Mouse (Mus musculus) intestine, embryonic 14.5 days (tissue): ENCODE measurements around the gene Prrt3. TPM values are rescaled to one million over a fixed set of nuclear protein-coding genes. Genes with fewer than 3 reads are reported as not detected.

Experiments
- ATAC-seq: fragments of 200-750 bp; cut with Nextera tagmentation; replicated peaks from 2 replicates; pipeline ENCODE4 v1.8.0; 2017; ENCODE audit warnings: low read depth, moderate number of reproducible peaks, moderate TSS enrichment, moderate library complexity; ENCODE audit not compliant: low FRiP score, low TSS enrichment
- DNase-seq: peaks from one replicate; pipeline ENCODE4 v3.0.0-alpha.2; 2018; ENCODE audit warnings: low spot score
- H3K27ac ChIP-seq: fragments of 300-500 bp; sonication (generic); 2 replicates; pipeline ENCODE4 v1.5.1; 2014; ENCODE audit warnings: low read depth, mild to moderate bottlenecking, control low read depth
- H3K27me3 ChIP-seq: fragments of 300-500 bp; sonication (generic); replicated peaks from 2 replicates; pipeline ENCODE4 v1.6.1; 2014; ENCODE audit warnings: low read length, control low read depth; ENCODE audit not compliant: control insufficient read depth, insufficient read depth
- H3K36me3 ChIP-seq: fragments of 300-500 bp; sonication (generic); 2 replicates; pipeline ENCODE4 v1.6.1; 2014; ENCODE audit warnings: low read length, control low read depth; ENCODE audit not compliant: control insufficient read depth, insufficient read depth
- H3K4me1 ChIP-seq: fragments of 300-500 bp; sonication (generic); replicated peaks from 2 replicates; pipeline ENCODE4 v1.6.1; 2014; ENCODE audit warnings: low read length, control low read depth, mixed read lengths; ENCODE audit not compliant: control insufficient read depth, insufficient read depth
- H3K4me2 ChIP-seq: fragments of 300-500 bp; sonication (generic); 2 replicates; pipeline ENCODE4 v1.6.1; 2014; ENCODE audit warnings: low read length
- H3K4me3 ChIP-seq: fragments of 300-500 bp; sonication (generic); 2 replicates; pipeline ENCODE4 v1.5.1; 2014; ENCODE audit warnings: low read depth, low read length, control low read depth, mixed read lengths
- H3K9ac ChIP-seq: fragments of 300-500 bp; sonication (generic); 2 replicates; pipeline ENCODE4 v1.6.1; 2014; ENCODE audit warnings: mild to moderate bottlenecking, low read length
- H3K9me3 ChIP-seq: fragments of 300-500 bp; sonication (generic); 2 replicates; pipeline ENCODE4 v1.6.1; 2016; ENCODE audit warnings: low read length, control low read depth; ENCODE audit not compliant: control insufficient read depth
- WGBS: fragments of 180-500 bp; shearing (Covaris S2); extraction: QIAGEN DNeasy Blood & Tissue Kit; methylation state at CpG from one replicate; pipeline ENCODE4 v1.1.7; 2014; 5-methylcytosine and 5-hydroxymethylcytosine counted together
- polyA plus RNA-seq: library from polyadenylated mRNA; unstranded; fragments of >200 nt; fragmentation: Nextera tagmentation; extraction: Ambion mirVana; gene quantifications from 2 replicates; pipeline ENCODE4 v1.2.1, GENCODE M21; 2014

The Prrt3 gene
- polyA plus RNA-seq, 1 experiment from 2014 or later: 0.32 TPM

DNA sequence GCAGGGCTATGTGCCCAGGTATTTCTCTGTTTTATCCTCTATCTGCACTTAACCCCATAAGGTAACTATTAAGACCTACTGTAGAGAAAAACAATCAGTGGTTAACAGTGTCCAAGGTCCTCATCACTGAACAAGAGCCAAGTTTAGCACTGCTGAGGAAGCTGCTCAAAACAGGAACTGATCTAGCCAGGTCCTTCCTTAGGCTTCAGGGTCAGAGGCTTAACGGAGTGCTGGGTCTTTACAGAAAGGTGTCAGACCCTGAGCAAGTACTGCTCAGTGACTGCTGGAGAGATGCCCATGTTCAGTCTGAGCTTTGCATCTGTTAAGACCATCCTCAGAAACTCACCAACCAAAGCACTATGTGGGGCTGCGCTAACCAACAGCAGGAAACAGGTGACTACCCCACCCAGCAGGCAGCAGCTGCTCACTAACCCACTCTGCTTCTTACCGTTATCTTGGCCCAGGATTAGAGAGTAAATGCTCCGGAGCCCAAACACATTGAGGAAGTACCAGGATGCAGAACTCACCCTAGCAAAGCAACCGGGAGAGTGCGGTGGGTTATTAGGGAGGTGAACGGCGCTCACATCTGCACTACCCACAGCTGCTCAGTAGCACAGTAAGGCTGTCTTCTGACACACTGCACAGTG lies 15.8 kb upstream of the Prrt3 start:
- WGBS: 95% methylated on average over 8 of the region's 8 CpGs
- Histone ChIP-seq H3K9me3 (no peaks in the 10 kb centered on the region), H3K4me2 (no peak overlapping the region), H3K9ac (no peak overlapping the region), H3K27ac (no peak overlapping the region), H3K36me3 (peaks cover 88% of the 10 kb centered on the region), H3K4me1 (no peaks in the 10 kb centered on the region), H3K27me3 (no peaks in the 10 kb centered on the region), H3K4me3 (no peak overlapping the region)
- ATAC-seq (no peak), DNase-seq (no peak)

DNA sequence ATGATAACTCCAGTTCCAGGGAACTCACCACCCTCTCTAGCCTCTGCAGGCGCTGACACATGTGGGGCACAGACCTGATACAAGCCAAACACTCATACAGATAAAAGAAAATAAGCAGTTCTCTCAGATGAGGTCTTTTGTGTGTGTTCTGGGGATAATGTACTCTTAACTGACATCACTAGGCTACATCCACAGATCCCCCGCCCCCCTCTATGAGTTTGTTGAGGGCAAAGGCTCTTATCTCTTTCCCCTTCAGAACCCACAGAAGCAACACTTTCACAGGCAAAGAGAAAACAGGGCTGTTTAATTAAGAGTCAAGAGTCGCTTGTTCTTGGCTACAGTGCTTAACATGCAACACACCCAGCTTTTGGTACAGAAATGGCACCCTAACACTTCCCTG lies 12.9 kb upstream of the Prrt3 start:
- Histone ChIP-seq H3K9ac (no peak overlapping the region), H3K9me3 (no peaks in the 10 kb centered on the region), H3K4me2 (no peak overlapping the region), H3K27me3 (no peaks in the 10 kb centered on the region), H3K27ac (no peak overlapping the region), H3K36me3 (peaks cover 59% of the 10 kb centered on the region), H3K4me3 (no peak overlapping the region), H3K4me1 (no peaks in the 10 kb centered on the region)
- ATAC-seq (no peak), DNase-seq (no peak)
- WGBS: 95% methylated on average over 3 of the region's 3 CpGs

DNA sequence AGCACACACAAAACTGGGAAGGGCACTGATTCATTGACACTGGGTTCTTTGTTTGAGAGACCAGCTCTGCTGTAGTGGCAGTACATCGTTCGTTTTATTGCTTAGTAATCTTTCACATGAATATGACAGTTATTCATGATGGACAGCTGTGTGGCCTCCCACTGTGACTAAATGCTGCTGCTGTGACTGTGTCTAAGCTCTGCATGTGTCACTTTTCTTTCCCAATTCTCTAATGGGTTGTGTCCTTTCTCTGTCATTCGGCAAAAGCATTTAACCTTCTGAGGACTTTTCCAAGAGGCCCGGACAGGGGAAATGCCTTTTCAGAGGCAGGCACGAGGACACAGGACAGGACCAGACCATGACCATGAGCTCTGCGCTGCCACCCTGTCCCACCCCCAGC lies 12.2 kb upstream of the Prrt3 start:
- Histone ChIP-seq H3K4me1 (no peaks in the 10 kb centered on the region), H3K27me3 (no peaks in the 10 kb centered on the region), H3K4me3 (no peak overlapping the region), H3K27ac (no peak overlapping the region), H3K9ac (no peak overlapping the region), H3K9me3 (no peaks in the 10 kb centered on the region), H3K4me2 (no peak overlapping the region), H3K36me3 (peaks cover 53% of the 10 kb centered on the region)
- DNase-seq: no peak
- ATAC-seq: no peak
- WGBS: 87% methylated on average over 6 of the region's 6 CpGs

DNA sequence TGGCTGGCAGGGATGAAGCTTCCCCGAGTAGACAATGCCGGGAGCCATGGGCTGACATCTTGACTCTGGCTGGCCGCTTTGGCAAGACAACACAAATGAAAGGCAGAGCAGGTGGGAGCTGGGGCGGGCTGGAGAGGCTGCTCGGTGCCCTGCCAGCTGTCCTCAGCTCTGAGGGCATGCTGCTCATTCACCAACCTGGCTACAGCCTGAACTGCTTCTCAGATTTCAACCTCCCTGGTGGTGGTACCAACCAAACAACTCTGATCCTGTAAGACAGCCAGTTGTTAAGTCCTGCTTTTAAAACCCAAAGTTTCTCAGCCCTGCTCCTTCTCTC lies 7.2 kb upstream of the Prrt3 start:
- Histone ChIP-seq H3K36me3 (peaks cover 2% of the 10 kb centered on the region), H3K4me2 (no peak overlapping the region), H3K27me3 (no peaks in the 10 kb centered on the region), H3K4me3 (no peak overlapping the region), H3K9me3 (no peaks in the 10 kb centered on the region), H3K27ac (no peak overlapping the region), H3K9ac (no peak overlapping the region), H3K4me1 (no peaks in the 10 kb centered on the region)
- ATAC-seq (no peak), DNase-seq (no peak)
- 57% methylated on average over 5 of the region's 5 CpGs for WGBS

DNA sequence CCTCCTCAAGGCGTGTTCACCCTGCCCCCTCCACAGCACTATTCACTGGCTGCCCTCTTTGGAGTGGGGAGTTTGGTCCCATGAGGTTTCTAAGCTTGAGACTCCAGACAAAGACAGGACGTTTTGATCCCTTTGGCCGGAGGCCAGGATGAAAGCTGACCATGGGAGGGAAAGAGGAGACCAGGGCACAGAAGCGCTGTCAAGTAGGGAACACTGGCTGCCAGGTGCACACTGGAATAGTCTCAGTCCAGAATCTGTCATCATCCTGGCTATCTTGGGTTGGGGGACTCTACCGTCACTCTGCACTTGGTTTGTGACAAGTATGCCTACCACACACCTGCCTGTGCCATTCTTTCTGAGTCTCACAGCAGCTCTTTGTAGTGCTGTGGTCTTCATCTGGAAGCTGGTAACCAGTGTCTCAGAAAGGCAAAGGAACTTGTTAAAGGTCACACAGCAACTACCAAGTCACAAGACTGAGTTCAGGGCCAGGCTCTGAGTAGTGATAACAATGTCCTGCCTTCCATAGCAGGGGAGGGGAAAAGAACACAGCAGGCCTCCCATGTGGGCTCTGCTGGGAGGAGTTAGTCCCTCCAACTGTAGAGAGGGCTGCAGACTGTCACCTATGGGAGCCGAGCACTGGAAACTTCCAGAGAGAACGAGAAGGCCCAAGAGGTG lies 6.7 kb upstream of the Prrt3 start:
- Histone ChIP-seq H3K27ac (no peak overlapping the region), H3K9ac (no peak overlapping the region), H3K36me3 (no peaks in the 10 kb centered on the region), H3K27me3 (no peaks in the 10 kb centered on the region), H3K4me1 (no peaks in the 10 kb centered on the region), H3K9me3 (no peaks in the 10 kb centered on the region), H3K4me2 (no peak overlapping the region), H3K4me3 (no peak overlapping the region)
- WGBS: 68% methylated on average over 7 of the region's 7 CpGs
- DNase-seq (no peak), ATAC-seq (no peak)

DNA sequence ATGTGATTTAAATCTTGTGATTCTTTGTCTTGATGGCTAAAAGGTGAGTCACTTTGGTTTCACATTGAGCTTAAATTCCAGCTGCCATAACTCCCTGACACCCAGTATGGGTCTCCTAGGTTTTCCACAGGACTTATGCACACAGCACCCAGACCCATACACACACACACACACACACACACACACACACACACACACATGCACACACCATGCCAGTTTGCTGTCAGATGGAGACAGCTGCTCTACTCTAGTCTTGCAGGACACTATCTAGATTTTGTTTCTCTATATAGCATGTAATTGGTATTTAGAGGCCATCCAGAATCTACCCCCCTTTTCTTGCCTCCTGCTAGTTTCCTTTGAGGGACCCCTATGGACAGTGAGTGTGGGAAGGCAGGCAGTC lies 5.4 kb upstream of the Prrt3 start:
- Histone ChIP-seq H3K27me3 (peaks cover 8% of the 10 kb centered on the region; the same call in 1 of the 2 replicates), H3K4me3 (no peak overlapping the region), H3K4me2 (no peak overlapping the region), H3K27ac (no peak overlapping the region), H3K9me3 (no peaks in the 10 kb centered on the region), H3K36me3 (no peaks in the 10 kb centered on the region), H3K9ac (no peak overlapping the region), H3K4me1 (no peaks in the 10 kb centered on the region)
- DNase-seq (no peak), ATAC-seq (no peak)

DNA sequence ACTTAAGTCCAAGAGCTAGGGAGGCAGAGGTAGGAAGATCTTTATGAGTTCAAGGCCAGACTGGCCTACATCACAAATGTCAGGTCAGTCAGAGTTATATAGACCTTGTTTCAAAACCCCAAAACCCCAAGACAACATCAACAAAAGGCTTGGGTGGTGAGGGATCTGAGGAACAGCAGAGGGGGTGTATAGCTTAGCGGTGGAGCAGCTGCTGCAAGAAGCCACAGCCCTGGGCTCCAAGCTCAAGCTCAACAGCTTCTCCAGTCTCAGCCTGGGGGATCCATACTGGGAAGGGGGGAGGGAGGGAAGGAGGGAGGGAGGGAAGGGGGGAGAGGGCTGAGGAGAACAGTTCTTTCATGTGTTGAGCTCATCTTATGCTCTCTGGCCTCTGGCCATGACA lies 4.0 kb upstream of the Prrt3 start:
- Histone ChIP-seq H3K27me3 (peaks cover 22% of the 10 kb centered on the region), H3K9me3 (no peaks in the 10 kb centered on the region), H3K4me3 (no peak overlapping the region), H3K4me2 (no peak overlapping the region), H3K9ac (no peak overlapping the region), H3K4me1 (no peaks in the 10 kb centered on the region), H3K27ac (no peak overlapping the region), H3K36me3 (no peaks in the 10 kb centered on the region)
- ATAC-seq (no peak), DNase-seq (no peak)
- 89% methylated on average over 1 of the region's 1 CpGs for WGBS

DNA sequence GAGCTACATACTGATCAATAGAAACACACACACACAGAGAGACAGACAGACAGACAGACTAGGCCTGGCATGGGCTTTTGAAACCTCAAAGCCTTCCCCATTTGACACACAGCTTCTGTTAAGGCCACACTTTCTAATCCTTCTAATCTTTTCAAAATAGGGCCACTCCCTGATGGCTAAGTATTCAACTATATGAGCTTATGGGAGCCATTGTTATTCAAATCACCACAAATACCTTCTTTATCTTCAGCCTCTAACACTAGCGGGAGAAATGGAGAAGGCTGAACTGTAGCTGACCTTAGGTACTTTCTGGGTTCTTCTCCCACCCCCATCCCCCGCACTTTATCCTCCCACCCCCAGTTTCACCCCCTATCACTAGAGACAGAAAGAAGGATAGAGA lies 1.1 kb upstream of the Prrt3 start:
- WGBS: 82% methylated on average over 2 of the region's 2 CpGs

DNA sequence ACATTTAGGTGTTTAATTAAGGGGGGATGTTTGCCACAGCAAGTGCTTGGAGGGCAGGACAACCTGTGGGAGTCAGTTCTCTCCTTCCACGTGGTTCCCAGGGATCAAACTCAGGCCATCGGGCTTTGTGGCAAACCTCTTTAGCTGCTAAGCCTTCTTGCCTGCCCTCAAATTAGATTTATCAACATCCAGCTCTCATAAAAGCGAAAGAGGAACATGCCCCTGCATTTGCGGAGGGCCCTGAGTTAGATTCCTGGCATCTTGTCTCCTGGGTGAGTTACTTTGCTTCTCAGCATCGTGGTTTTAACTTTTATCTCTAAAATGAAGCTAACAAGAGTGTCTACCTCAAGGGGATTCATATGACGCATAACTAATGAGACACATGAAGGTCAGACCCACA lies 2.4 kb downstream of the Prrt3 start:
- Histone ChIP-seq H3K27ac (no peak overlapping the region), H3K9ac (no peak overlapping the region), H3K36me3 (no peaks in the 10 kb centered on the region), H3K4me2 (no peak overlapping the region), H3K9me3 (no peaks in the 10 kb centered on the region), H3K27me3 (peaks cover 56% of the 10 kb centered on the region), H3K4me3 (no peak overlapping the region), H3K4me1 (peaks cover 4% of the 10 kb centered on the region; the same call in 1 of the 2 replicates)
- DNase-seq (no peak), ATAC-seq (no peak)
- WGBS: 72% methylated on average over 6 of the region's 6 CpGs

More for the DNA sequence above, 1.1 kb upstream of the Prrt3 start:
- no peak for ATAC-seq
- no peak overlapping the region for H3K9ac ChIP-seq
- DNase-seq: no peak
- H3K4me2 ChIP-seq: no peak overlapping the region
- H3K9me3 ChIP-seq: no peaks in the 10 kb centered on the region
- H3K27ac ChIP-seq: no peak overlapping the region
- H3K27me3 ChIP-seq: peaks cover 32% of the 10 kb centered on the region
- H3K36me3 ChIP-seq: no peaks in the 10 kb centered on the region
- no peaks in the 10 kb centered on the region for H3K4me1 ChIP-seq
- H3K4me3 ChIP-seq: no peak overlapping the region
